Mouse (Mus musculus): ENCODE measurements at regions not wholly inside any gene's neighbourhood (a gene's known extent, or its start where the extent isn't known, plus 50 kb on each side); places are given as distances from the start of the nearest gene placed in this dataset.

GRCm38 (mm10) chr17:48771721-48772320 lies 160.4 kb upstream of the Lrfn2 start:
- TF ChIP-seq CTCF (IDR thresholded peaks at IDR 0.05) = no peak
- no peak for TF ChIP-seq POLR2A (IDR thresholded peaks at IDR 0.05; ENCODE audit: insufficient read depth, low read depth, low read length)
- TF ChIP-seq EP300 (IDR thresholded peaks at IDR 0.05; ENCODE audit: insufficient read depth, low read depth, low read length) = no peak

Measured in heart, adult 2 months (tissue).